Mouse (Mus musculus) mouse trophoblast stem cell (cell line): ENCODE measurements around the gene Tns3.

Source experiments
- in situ Hi-C, 2 experiments: fragments of 300-500 bp; cut with MseI, MboI; formaldehyde crosslinking; loops; 2 replicates in 1 of 2; 3 replicates in 1 of 2; pipeline ENCODE4 v1.15.1; 2025

Tns3 gene

GRCm38 (mm10) chr11:8443539-8444292 lies 220.6 kb downstream of the Tns3 start:
- in situ Hi-C loops, result no loop called here

DNA sequence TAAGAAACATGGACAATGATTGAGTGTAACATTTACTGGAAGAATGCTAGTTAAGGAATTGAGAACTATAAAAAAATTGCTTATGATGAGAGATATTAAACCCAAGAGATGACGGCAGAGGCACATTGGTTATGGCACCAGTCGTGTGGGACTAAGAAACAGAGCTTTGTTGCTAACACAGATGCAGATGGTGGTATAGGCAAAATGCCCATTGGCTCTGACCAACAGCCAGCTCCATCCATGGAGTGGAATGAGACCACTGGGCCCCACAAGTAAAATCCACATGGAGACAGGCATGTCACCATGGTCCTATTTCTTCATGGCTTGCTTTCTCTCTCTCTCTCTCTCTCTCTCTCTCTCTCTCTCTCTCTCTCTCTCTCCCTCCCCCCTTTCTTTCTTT lies 223.6 kb downstream of the Tns3 start:
- in situ Hi-C loops, result no loop called here

GRCm38 (mm10) chr11:8440221-8440620 lies 224.1 kb downstream of the Tns3 start:
- in situ Hi-C loops, result no loop called here

- in situ Hi-C loops, result loop anchor here in 1 of 2 experiments (5.0 kb wide), 1 partner anchor 78 kb away; no protein-coding TSS in a partner anchor
Observed at GRCm38 (mm10) chr11:8439035-8439434, 225.3 kb downstream of the Tns3 start.

GRCm38 (mm10) chr11:8438269-8438668 lies 226.1 kb downstream of the Tns3 start:
- in situ Hi-C loops, result loop anchor here in 1 of 2 experiments (5.0 kb wide), 1 partner anchor 79 kb away; no protein-coding TSS in a partner anchor

GRCm38 (mm10) chr11:8435101-8435500 lies 229.2 kb downstream of the Tns3 start:
- in situ Hi-C loops, result loop anchor here in 1 of 2 experiments (5.0 kb wide), 1 partner anchor 82 kb away; no protein-coding TSS in a partner anchor

DNA sequence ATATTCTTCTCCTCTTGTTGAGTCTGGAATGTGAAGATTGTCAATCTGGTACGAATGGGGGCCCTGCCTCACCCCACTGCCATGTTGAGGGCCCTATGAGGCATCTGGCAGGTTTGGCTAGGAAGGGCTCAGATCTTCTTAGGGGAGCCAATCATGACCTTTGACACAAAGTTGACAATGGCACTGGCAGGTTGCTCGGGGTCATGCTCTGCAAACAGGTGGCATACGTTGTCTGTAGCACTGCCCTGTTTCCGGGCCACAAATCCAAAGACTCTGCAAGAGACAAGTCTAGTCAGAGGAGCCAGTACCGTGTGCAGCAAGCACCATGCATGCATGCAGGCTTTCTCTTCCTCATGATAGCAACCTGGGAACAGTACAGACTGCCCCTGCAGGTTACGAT lies 230.0 kb downstream of the Tns3 start:
- in situ Hi-C loops, result loop anchor here in 1 of 2 experiments (5.0 kb wide), 1 partner anchor 88 kb away; no protein-coding TSS in a partner anchor

DNA sequence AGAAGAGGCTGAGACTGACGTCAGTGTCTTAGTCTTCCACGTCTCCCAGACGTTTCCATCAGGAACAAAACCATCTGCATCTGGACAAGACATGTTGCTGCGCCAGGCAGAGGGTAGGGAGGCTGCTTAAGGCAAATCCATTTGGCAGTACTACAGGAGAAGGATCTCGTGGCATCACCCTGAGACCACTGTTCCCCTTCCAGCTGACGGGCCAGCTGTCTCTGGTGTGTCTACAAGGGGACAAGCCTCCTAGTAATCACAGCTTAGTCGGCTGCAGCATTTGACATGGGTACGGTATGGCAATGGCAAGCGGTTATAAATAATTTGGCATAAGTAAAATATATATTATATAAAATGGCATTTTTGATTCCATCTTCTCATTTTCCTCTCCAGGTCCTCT lies 230.9 kb downstream of the Tns3 start:
- in situ Hi-C loops, result loop anchor here in 1 of 2 experiments (5.0 kb wide), 1 partner anchor 89 kb away; no protein-coding TSS in a partner anchor

GRCm38 (mm10) chr11:8432941-8433340 lies 231.4 kb downstream of the Tns3 start:
- in situ Hi-C loops, result loop anchor here in 1 of 2 experiments (5.0 kb wide), 1 partner anchor 89 kb away; no protein-coding TSS in a partner anchor

DNA sequence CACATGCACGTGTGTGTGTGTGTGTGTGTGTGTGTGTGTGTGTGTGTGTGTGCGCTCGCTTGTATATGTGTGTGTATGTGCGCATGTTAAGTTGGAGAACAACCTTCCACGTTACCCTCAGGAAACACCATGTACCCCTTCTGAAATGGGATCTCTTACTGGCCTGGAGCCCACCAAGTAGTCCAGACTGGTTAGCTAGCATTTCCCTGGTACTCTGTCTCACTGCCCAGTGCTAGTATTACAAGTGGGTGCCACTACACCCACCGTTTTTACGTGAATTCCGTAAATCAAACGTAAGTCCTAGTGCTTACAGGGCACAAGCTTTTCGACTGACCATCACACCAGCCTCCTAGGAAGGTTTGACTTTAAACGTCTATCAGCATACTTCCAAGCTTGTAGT lies 236.7 kb downstream of the Tns3 start:
- in situ Hi-C loops, result loop anchor here (10.0 kb wide), 2 partner anchors 437 to 527 kb away; no protein-coding TSS in a partner anchor

DNA sequence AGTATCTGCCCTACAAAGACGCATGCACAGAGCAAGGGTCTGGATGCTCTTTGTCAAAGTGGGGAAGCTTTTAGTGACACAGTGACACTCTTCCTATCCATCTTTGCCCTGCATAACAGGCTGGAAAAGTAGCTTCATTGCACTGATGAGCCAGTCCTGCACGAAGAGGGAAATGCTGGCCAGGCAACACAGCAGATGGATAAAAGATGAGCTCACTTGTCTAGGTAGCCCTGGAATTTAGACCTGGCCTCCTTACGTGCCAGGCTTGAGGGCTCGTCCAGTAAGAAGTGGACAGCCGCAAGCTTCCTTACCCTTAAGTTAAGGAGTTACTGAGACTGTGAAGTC lies 239.1 kb downstream of the Tns3 start:
- in situ Hi-C loops, result loop anchor here (10.0 kb wide), 2 partner anchors 440 to 530 kb away; no protein-coding TSS in a partner anchor

DNA sequence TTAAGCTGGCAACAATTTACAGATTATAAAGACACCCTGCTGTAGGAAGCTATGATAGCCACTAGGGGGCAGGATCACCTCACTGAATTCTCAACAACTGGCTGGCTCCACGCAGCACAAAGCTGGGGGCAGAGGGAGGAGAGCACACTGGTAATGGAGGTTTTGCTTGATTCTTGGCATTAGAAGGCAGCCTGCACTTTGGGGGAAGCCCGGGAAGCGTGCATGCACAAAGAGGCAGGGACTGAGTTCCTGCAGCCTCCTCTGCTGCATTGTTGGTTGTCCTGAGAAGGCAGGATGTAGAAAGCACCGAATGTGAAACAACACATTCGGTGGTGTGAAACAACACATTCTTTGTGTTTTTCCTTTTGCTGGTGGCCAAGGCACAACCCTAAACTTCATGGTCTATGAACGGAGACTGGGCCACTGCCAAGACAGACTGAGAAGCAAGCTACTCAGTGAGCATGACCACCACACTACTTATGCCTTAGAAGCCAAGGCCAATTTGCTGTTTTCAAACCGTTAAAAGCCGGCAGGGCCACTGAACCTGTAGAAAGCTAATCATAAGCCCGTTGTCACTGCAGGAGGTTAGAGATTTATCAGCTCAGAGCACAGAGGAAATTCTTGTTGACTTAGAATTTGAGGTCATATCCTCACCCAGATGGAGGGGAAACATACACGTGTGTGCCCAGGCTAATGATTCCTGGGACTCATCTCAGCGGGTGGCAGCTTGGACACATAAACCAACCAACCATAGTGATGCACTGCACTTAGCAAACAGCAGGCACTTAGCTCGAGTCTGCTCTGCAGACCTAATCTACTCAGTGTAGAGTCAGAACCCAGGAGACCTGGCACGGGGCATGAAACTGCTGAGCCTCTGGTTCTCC lies 239.8 kb downstream of the Tns3 start:
- in situ Hi-C loops, result loop anchor here (5.0 to 10.0 kb wide), 3 partner anchors 438 to 530 kb away; no protein-coding TSS in a partner anchor

GRCm38 (mm10) chr11:8405225-8405899 lies 259.0 kb downstream of the Tns3 start:
- in situ Hi-C loops, result loop anchor here (10.0 kb wide), 2 partner anchors 1191 to 1201 kb away; partner anchors contain the start of gene Igfbp3 (in 1 of the 2)

DNA sequence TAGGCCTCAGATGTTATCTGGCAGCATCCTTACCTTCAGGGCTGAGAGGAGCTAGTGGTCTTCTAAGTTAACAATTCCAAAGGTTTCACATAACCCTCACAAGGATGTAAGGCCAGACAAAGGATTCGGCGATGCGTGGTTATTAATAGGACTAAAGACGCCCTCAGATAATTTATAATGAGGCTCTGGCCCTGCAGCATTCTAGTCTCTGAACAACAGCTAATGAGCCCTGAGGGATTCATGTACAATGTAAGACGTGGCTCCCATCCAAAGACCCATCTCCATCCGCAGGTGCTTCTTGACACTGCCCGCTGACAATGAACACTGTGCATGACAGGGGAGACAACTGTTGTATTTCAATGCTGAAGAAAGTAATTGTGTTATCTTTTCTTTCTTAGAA lies 263.0 kb downstream of the Tns3 start:
- in situ Hi-C loops, result loop anchor here (10.0 kb wide), 2 partner anchors 1187 to 1197 kb away; partner anchors contain the start of gene Igfbp3 (in 1 of the 2)

GRCm38 (mm10) chr11:8396329-8396728 lies 268.0 kb downstream of the Tns3 start:
- in situ Hi-C loops, result no loop called here

- in situ Hi-C loops, result no loop called here
Observed at GRCm38 (mm10) chr11:8391564-8391963, 272.8 kb downstream of the Tns3 start.

- in situ Hi-C loops, result no loop called here
Observed at GRCm38 (mm10) chr11:8385891-8386405, 278.4 kb downstream of the Tns3 start.
